Mouse (Mus musculus): ENCODE measurements at regions not wholly inside any gene's neighbourhood (a gene's known extent, or its start where the extent isn't known, plus 50 kb on each side); places are given as distances from the start of the nearest gene placed in this dataset.

DNA sequence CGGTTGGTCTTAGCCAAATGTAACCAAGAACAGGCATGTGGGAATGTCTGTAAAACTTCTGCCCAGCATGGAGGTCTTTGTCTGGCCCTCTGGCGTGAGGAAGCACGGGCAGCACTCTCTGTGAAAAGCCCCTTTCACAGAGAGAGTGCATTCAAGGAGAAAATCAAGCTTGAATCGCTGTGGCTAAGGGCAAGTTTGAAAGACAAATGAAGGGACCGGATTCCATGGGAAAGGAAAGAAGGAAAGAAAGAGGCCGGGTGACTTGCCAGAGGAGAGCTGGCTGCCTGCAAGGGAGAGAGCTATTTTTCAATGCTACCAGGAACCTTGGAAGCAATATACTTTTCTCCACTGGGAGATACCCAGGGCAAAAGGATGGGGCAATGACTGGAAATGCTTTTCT is 162.2 kb downstream of the Pfkfb3 start:
- H3K79me2 ChIP-seq (ENCODE audit: control insufficient read depth, insufficient read depth) = no peaks in the 10 kb centered on the region
- no peak overlapping the region for H3ac ChIP-seq (ENCODE audit: control insufficient read depth, insufficient read length)
- H3K27me3 ChIP-seq (ENCODE audit: control insufficient read depth, insufficient read depth, insufficient read length) = no peaks in the 10 kb centered on the region
- no peak overlapping the region for H3K4me3 ChIP-seq
- H3K4me2 ChIP-seq (ENCODE audit: low read depth) = no peak overlapping the region
- no peaks in the 10 kb centered on the region for H3K36me3 ChIP-seq (ENCODE audit: control insufficient read depth, insufficient read depth)
- TF ChIP-seq POLR2A (IDR thresholded peaks at IDR 0.05; ENCODE audit: insufficient read length, low read depth) (no peak), TCF3 (IDR thresholded peaks at IDR 0.05; ENCODE audit: insufficient read length, low read depth) (no peak), MYOG (IDR thresholded peaks at IDR 0.05; ENCODE audit: control insufficient read depth in 1 of 3, insufficient read depth in 1 of 3, insufficient read length in 2 of 3, low read depth in 2 of 3) (no peak), POLR2AphosphoS2 (IDR thresholded peaks at IDR 0.05; ENCODE audit: insufficient read length, low read depth) (no peak), CEBPB (IDR thresholded peaks at IDR 0.05; ENCODE audit: insufficient read depth, poor library complexity, severe bottlenecking) (no peak), REST (IDR thresholded peaks at IDR 0.05; ENCODE audit: insufficient read depth, insufficient read length) (no peak), USF1 (IDR thresholded peaks at IDR 0.05; ENCODE audit: low read depth) (no peak), MYOD1 (IDR thresholded peaks at IDR 0.05; ENCODE audit: control insufficient read depth in 1 of 3, insufficient read length in 2 of 3, low read depth in 2 of 3) (no peak), E2F4 (IDR thresholded peaks at IDR 0.05; ENCODE audit: insufficient read depth) (no peak), TCF12 (IDR thresholded peaks at IDR 0.05; ENCODE audit: insufficient read depth, poor library complexity, severe bottlenecking) (no peak), SRF (IDR thresholded peaks at IDR 0.05; ENCODE audit: control insufficient read depth, insufficient read length, low read depth) (no peak), MAX (IDR thresholded peaks at IDR 0.05; ENCODE audit: low read depth) (no peak)

DNA sequence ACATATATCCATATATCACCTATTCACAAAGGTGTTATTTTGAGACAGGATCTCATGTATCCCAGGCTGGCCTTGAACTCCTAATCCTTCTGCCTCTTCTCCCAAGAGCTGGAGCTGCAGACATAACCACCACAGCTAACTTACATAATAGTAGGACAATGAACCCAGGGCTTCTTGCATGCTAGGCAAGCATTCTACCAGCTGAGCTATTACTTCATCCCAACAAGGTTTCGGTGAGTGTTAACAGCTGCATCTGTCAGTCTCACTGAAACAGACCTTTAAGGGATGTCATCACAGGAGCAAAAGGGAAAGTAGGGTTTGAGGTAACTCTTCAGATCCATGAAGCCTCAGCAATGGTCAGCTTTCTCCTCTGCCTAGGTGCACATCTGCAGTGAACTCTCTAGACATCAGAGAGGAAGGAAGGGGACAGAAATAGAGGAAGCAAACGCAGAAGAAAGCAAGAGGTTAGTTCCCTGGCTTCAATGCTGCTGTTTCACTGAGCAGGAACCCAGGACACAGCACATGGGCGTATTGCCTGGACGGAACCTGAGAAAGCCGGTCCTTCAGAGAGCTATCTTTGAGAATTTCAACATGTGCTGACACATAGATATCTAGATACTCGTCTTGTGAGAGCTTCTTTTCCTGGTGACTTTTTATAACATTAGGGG is 163.1 kb downstream of the Pfkfb3 start:
- H3K27me3 ChIP-seq (ENCODE audit: control insufficient read depth, insufficient read depth, insufficient read length) = no peaks in the 10 kb centered on the region
- no peaks in the 10 kb centered on the region for H3K79me2 ChIP-seq (ENCODE audit: control insufficient read depth, insufficient read depth)
- H3ac ChIP-seq (ENCODE audit: control insufficient read depth, insufficient read length) = no peak overlapping the region
- TF ChIP-seq MYOD1 (IDR thresholded peaks at IDR 0.05; ENCODE audit: control insufficient read depth in 1 of 3, insufficient read length in 2 of 3, low read depth in 2 of 3) (peak; percentile 25 to 61 (median 51)), TCF3 (IDR thresholded peaks at IDR 0.05; ENCODE audit: insufficient read length, low read depth) (no peak)
- H3K4me3 ChIP-seq = no peak overlapping the region
- H3K4me2 ChIP-seq (ENCODE audit: low read depth) = no peak overlapping the region
- H3K36me3 ChIP-seq (ENCODE audit: control insufficient read depth, insufficient read depth) = no peaks in the 10 kb centered on the region

DNA sequence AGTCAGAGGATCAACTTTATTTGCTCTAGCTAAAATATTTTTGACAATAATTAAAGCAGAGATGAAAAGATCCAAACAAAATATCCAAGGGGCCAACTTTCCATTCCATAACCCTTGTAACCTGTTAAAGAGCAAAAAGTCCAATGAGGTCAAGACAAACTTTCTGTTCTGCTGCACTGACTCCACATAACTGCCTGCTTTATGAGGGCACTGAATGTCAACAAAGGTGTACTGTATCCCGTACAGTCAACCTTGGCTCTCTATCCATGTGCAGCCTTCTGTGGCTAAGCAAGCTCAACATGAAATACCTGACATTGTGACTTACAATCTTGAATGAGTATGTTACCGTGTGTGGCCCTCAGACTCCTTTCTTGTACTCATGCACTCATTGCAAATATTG is 166.3 kb downstream of the Pfkfb3 start:
- no peak for TF ChIP-seq E2F4 (IDR thresholded peaks at IDR 0.05; ENCODE audit: insufficient read depth)
- TF ChIP-seq MYOD1 (IDR thresholded peaks at IDR 0.05; ENCODE audit: control insufficient read depth in 1 of 3, insufficient read length in 2 of 3, low read depth in 2 of 3) = no peak
- TF ChIP-seq REST (IDR thresholded peaks at IDR 0.05; ENCODE audit: insufficient read depth, insufficient read length) = no peak
- no peak for TF ChIP-seq MAX (IDR thresholded peaks at IDR 0.05; ENCODE audit: low read depth)
- TF ChIP-seq USF1 (IDR thresholded peaks at IDR 0.05; ENCODE audit: low read depth) = no peak
- no peak for TF ChIP-seq TCF3 (IDR thresholded peaks at IDR 0.05; ENCODE audit: insufficient read length, low read depth)
- TF ChIP-seq POLR2AphosphoS2 (IDR thresholded peaks at IDR 0.05; ENCODE audit: insufficient read length, low read depth) = no peak
- TF ChIP-seq SRF (IDR thresholded peaks at IDR 0.05; ENCODE audit: control insufficient read depth, insufficient read length, low read depth) = no peak
- no peak for TF ChIP-seq TCF12 (IDR thresholded peaks at IDR 0.05; ENCODE audit: insufficient read depth, poor library complexity, severe bottlenecking)
- no peak for TF ChIP-seq POLR2A (IDR thresholded peaks at IDR 0.05; ENCODE audit: insufficient read length, low read depth)
- no peak for TF ChIP-seq CEBPB (IDR thresholded peaks at IDR 0.05; ENCODE audit: insufficient read depth, poor library complexity, severe bottlenecking)
- no peak for TF ChIP-seq MYOG (IDR thresholded peaks at IDR 0.05; ENCODE audit: control insufficient read depth in 1 of 3, insufficient read depth in 1 of 3, insufficient read length in 2 of 3, low read depth in 2 of 3)
- Histone ChIP-seq H3K79me2 (ENCODE audit: control insufficient read depth, insufficient read depth) (no peaks in the 10 kb centered on the region), H3K4me2 (ENCODE audit: low read depth) (no peak overlapping the region), H3K27me3 (ENCODE audit: control insufficient read depth, insufficient read depth, insufficient read length) (no peaks in the 10 kb centered on the region), H3K36me3 (ENCODE audit: control insufficient read depth, insufficient read depth) (no peaks in the 10 kb centered on the region), H3K4me3 (no peak overlapping the region), H3ac (ENCODE audit: control insufficient read depth, insufficient read length) (no peak overlapping the region)

DNA sequence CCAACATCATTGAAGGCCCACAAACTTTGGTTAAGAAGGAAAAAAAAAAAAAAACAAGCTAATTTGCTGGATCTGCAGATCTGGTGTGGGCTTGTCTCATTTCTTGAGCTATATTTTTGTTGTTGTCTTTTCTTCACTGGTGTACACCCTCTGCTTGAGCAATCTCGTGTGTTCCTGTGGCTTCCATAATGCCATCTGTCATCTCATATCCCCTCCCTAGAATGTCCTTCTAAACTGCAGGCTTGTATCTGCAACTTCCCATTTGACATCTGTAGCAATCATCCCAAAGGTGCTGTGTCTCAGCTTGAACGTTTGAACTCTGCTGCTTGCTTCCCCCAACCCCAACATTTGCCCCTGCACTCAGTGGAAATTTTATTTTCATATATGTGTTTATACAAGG is 170.1 kb downstream of the Pfkfb3 start:
- H3K27me3 ChIP-seq (ENCODE audit: control insufficient read depth, insufficient read depth, insufficient read length) = no peaks in the 10 kb centered on the region
- TF ChIP-seq USF1 (IDR thresholded peaks at IDR 0.05; ENCODE audit: low read depth) (no peak), TCF3 (IDR thresholded peaks at IDR 0.05; ENCODE audit: insufficient read length, low read depth) (no peak), TCF12 (IDR thresholded peaks at IDR 0.05; ENCODE audit: insufficient read depth, poor library complexity, severe bottlenecking) (no peak), SRF (IDR thresholded peaks at IDR 0.05; ENCODE audit: control insufficient read depth, insufficient read length, low read depth) (no peak), POLR2A (IDR thresholded peaks at IDR 0.05; ENCODE audit: insufficient read length, low read depth) (no peak), POLR2AphosphoS2 (IDR thresholded peaks at IDR 0.05; ENCODE audit: insufficient read length, low read depth) (no peak), REST (IDR thresholded peaks at IDR 0.05; ENCODE audit: insufficient read depth, insufficient read length) (no peak), CEBPB (IDR thresholded peaks at IDR 0.05; ENCODE audit: insufficient read depth, poor library complexity, severe bottlenecking) (no peak)
- no peak overlapping the region for H3K4me2 ChIP-seq (ENCODE audit: low read depth)

DNA sequence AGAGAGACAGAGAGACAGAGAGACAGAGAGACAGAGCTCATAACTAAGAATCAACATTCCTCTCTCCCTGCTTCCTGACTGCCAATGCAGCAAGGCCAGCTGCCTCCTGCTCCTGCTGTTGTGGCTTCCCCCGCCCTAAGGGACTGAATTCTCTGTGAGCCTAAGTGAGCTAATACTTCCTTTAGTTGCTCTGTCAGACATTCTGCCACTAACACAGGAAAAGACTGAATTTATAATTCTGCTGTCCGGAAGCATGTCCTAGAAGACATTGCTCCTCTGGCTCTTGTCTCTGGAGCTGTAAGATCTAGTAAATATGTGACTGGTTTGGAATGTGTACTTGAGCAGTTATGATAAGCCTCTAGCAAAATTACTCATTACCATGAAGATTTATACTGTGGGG is 176.7 kb downstream of the Pfkfb3 start:
- Histone ChIP-seq H3ac (ENCODE audit: control insufficient read depth, insufficient read length) (no peak overlapping the region), H3K27me3 (ENCODE audit: control insufficient read depth, insufficient read depth, insufficient read length) (no peaks in the 10 kb centered on the region), H3K4me3 (no peak overlapping the region), H3K36me3 (ENCODE audit: control insufficient read depth, insufficient read depth) (no peaks in the 10 kb centered on the region), H3K4me2 (ENCODE audit: low read depth) (peak overlapping the region; percentile 19), H3K79me2 (ENCODE audit: control insufficient read depth, insufficient read depth) (no peaks in the 10 kb centered on the region)
- TF ChIP-seq MYOD1 (IDR thresholded peaks at IDR 0.05; ENCODE audit: control insufficient read depth in 1 of 3, insufficient read length in 2 of 3, low read depth in 2 of 3) = peak in 2 of 3 experiments; percentile 3 to 66
- no peak for TF ChIP-seq TCF3 (IDR thresholded peaks at IDR 0.05; ENCODE audit: insufficient read length, low read depth)
- peak in 1 of 3 experiments; percentile 71 for TF ChIP-seq MYOG (IDR thresholded peaks at IDR 0.05; ENCODE audit: control insufficient read depth in 1 of 3, insufficient read depth in 1 of 3, insufficient read length in 2 of 3, low read depth in 2 of 3)

More for the DNA sequence above, 170.1 kb downstream of the Pfkfb3 start:
- no peaks in the 10 kb centered on the region for H3K79me2 ChIP-seq (ENCODE audit: control insufficient read depth, insufficient read depth)
- no peaks in the 10 kb centered on the region for H3K36me3 ChIP-seq (ENCODE audit: control insufficient read depth, insufficient read depth)
- H3ac ChIP-seq (ENCODE audit: control insufficient read depth, insufficient read length) = no peak overlapping the region
- no peak overlapping the region for H3K4me3 ChIP-seq
